Mouse (Mus musculus) kidney, adult 2 months (tissue): Measurements from ENCODE around the gene Ipo7.

ENCODE experiments used
- CTCF ChIP-seq: fragments of 200-500 bp; conservative IDR thresholded peaks from 2 replicates; pipeline ENCODE4 v1.5.1; 2011; ENCODE audit warnings: low read depth, mild to moderate bottlenecking, control low read depth, low read length, moderate library complexity, mixed read lengths; ENCODE audit not compliant: insufficient read depth, insufficient read length
- POLR2A ChIP-seq: fragments of 200-500 bp; IDR thresholded peaks from one replicate; pipeline ENCODE4 v1.6.1; 2011; ENCODE audit warnings: low read depth, low read length, control low read depth

- TF ChIP-seq CTCF (no peak), POLR2A (no peak)
These were observed 15.1 kb upstream of the Ipo7 start for GRCm38 (mm10) chr7:110002968-110003367.
